Mouse (Mus musculus) liver, adult 2 months (tissue): ENCODE data around the gene Canx.

Experiments
- CTCF ChIP-seq: fragments of 200-500 bp; IDR thresholded peaks from 2 replicates; pipeline ENCODE4 v1.5.1; 2011; ENCODE audit warnings: low read depth, low read length, control low read depth
- POLR2A ChIP-seq: fragments of 200-500 bp; IDR thresholded peaks from 2 replicates; pipeline ENCODE4 v1.6.1; 2011; ENCODE audit warnings: low read length, control low read depth; ENCODE audit not compliant: insufficient read depth; ENCODE audit errors: extremely low read depth

GRCm38 (mm10) chr11:50329378-50329777 is 3.9 kb upstream of the Canx start:
- TF ChIP-seq CTCF = no peak
- no peak for TF ChIP-seq POLR2A
